Mouse (Mus musculus): Measurements from ENCODE around the gene Kif21b.

DNA sequence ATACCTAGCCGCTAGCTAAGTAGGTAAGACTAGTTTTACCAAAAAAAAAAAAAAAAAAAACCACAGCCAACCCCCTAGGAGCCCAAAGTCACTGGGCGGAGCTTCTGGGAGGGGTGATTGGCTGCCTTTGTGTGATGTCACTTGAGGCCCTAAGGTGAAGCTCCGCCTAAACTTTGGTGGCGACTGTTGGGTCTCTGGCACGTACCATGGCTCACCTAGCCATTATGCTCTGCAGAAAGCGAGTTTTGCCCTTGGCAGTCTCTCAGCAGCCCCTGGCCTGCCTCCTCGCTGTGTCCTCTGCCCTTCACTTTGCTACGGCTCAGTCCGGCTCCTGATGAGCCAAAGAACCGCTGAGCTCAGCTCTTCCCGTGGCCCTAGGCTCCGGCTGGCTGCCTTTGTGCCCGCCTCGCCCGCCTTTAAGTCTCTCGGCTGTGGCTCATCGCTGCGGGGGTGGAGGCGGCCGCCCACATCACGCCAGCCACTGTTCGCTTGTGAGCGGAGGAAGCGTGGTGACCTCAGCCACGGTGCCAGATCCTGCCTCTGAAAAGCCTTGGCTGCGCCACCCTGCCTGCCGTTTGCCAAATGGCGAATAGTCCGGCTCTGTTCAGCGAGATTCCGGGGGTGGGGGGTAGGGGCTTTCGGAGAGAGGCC lies 8.9 kb downstream of the Kif21b start:
- peak; percentile 85; the same call in 1 of the 2 replicates for TF ChIP-seq POLR2A (IDR thresholded peaks at IDR 0.05; ENCODE audit: borderline replicate concordance, insufficient read depth, low read length)
- TF ChIP-seq CTCF (IDR thresholded peaks at IDR 0.05; ENCODE audit: borderline replicate concordance, insufficient read depth, low read depth, low read length) = no peak
